Mouse (Mus musculus) hindbrain, postnatal 0 days (tissue): ENCODE measurements around the gene Rsad2. TPM values are rescaled to one million over a fixed set of nuclear protein-coding genes. Genes with fewer than 3 reads are reported as not detected.
A peak's percentile ranks its signal among the peaks of the same experiment; 100 is the strongest.

ENCODE experiments used
- ATAC-seq: fragments of 200-750 bp; cut with Nextera tagmentation; 2 replicates; pipeline ENCODE4 v1.8.0; 2017; ENCODE audit warnings: mild to moderate bottlenecking, moderate TSS enrichment, moderate library complexity
- DNase-seq: peaks from one replicate; pipeline ENCODE4 v3.0.0-alpha.2; 2015; ENCODE audit warnings: low spot score
- H3K27ac ChIP-seq: fragments of 300-500 bp; sonication (generic); 2 replicates; pipeline ENCODE4 v1.5.1; 2014; ENCODE audit warnings: mild to moderate bottlenecking
- H3K27me3 ChIP-seq: fragments of 300-500 bp; sonication (generic); 2 replicates; pipeline ENCODE4 v1.6.1; 2014; ENCODE audit warnings: low read length, mixed read lengths; ENCODE audit not compliant: insufficient read depth
- H3K36me3 ChIP-seq: fragments of 300-500 bp; sonication (generic); 2 replicates; pipeline ENCODE4 v1.6.1; 2014; ENCODE audit warnings: low read length, mixed read lengths; ENCODE audit not compliant: insufficient read depth
- H3K4me1 ChIP-seq: fragments of 300-500 bp; sonication (generic); 2 replicates; pipeline ENCODE4 v1.6.1; 2014; ENCODE audit warnings: antibody characterized with exemption, low read length, mixed read lengths; ENCODE audit not compliant: insufficient read depth
- H3K4me2 ChIP-seq: fragments of 300-500 bp; sonication (generic); 2 replicates; pipeline ENCODE4 v1.6.1; 2014; ENCODE audit warnings: low read depth, mild to moderate bottlenecking, low read length, moderate library complexity, mixed read lengths
- H3K4me3 ChIP-seq: fragments of 300-500 bp; sonication (generic); 2 replicates; pipeline ENCODE4 v1.5.1; 2014; ENCODE audit warnings: low read length
- H3K9ac ChIP-seq: fragments of 300-500 bp; sonication (generic); replicated peaks from 2 replicates; pipeline ENCODE4 v1.6.1; 2014; ENCODE audit warnings: mild to moderate bottlenecking, low read length, moderate library complexity, mixed read lengths
- H3K9me3 ChIP-seq: fragments of 300-500 bp; sonication (generic); 2 replicates; pipeline ENCODE4 v1.6.1; 2016; ENCODE audit warnings: low read length, mixed read lengths
- CTCF ChIP-seq: IDR thresholded peaks from 2 replicates; pipeline ENCODE4 v1.5.1; 2016; ENCODE audit warnings: antibody characterized with exemption, control low read depth, low read depth
- WGBS: fragments of 180-500 bp; shearing (Covaris S2); extraction: QIAGEN DNeasy Blood & Tissue Kit; methylation state at CpG from one replicate; pipeline ENCODE4 v1.1.7; 2014; 5-methylcytosine and 5-hydroxymethylcytosine counted together
- polyA plus RNA-seq: library from polyadenylated mRNA; unstranded; fragments of >200 nt; fragmentation: Nextera tagmentation; extraction: Ambion mirVana; gene quantifications from 2 replicates; pipeline ENCODE4 v1.2.1, GENCODE M21; 2015
- total RNA-seq: library from RNA; depleted of rRNA; stranded (reverse); fragments of >200 nt; gene quantifications from 2 replicates; pipeline ENCODE4 v1.2.3, GENCODE M21; 2014

The Rsad2 gene
- total and polyA plus RNA-seq, 2 experiments from 2014 or later, result 1.4 to 1.5 TPM

DNA sequence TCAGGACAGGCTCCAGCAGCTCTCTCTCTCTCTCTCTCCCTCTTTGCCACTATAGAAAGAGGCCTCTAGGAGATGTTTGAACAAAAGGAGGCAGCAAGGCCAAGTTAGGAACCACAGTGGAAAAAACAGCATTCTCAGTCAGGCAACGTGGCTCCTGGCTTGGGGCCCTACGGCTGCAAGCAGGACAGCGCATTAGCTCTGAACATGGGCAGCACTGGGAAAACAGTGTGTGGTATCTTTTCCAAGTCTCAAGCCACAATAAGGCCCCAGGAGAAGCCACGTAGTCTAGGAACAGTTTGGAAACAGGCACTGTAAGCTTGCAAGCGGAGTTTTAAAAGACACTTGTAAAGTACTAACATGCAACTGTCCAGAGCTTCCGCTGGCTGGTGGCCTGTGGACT is 43.5 kb downstream of the Rsad2 start:
- DNase-seq (peak; percentile 50), ATAC-seq (no peak)
- Histone ChIP-seq H3K4me1 (peaks cover 36% of the 10 kb centered on the region), H3K27ac (peak overlapping the region; percentile 36; the same call in 1 of the 2 replicates), H3K9ac (peak overlapping the region; percentile 13; the same call in 1 of the 2 replicates), H3K4me3 (peak overlapping the region; percentile 74), H3K4me2 (peak overlapping the region; percentile 70), H3K9me3 (no peaks in the 10 kb centered on the region), H3K27me3 (no peaks in the 10 kb centered on the region), H3K36me3 (no peaks in the 10 kb centered on the region)
- WGBS, result 39% methylated on average over 6 of the region's 6 CpGs
- no peak for TF ChIP-seq CTCF

DNA sequence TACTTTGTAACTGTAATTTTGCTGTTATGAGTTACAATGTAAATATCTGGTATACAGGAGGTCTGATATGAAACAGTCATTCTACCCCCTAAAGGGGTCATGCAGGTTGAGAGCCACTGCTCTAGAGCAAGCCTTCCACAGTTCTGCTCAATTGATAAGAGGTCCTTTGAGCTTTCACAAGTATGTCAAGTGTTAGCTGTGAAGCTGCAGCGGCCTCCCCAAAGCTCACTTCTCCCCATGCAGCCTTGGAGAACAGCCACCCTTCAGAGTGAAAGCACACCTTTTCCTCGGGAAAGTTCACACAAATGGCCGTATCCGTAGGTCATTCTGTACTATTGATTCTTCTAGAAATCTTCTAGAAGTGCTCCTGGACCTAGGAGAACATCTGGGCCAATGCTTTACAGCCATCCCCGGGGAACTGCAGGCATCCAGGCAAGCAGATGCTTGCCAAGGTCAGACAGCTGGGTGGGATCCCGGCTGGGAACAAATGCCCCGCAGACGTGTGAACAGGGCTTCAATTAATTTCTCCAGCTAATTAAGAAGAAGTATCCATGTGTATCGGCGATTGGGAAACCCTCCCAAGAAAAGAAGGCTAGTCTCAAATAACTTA is 44.3 kb downstream of the Rsad2 start:
- no peaks in the 10 kb centered on the region for H3K36me3 ChIP-seq
- H3K4me3 ChIP-seq, result 0 out of 2 replicates have a peak overlapping the region, but pooled peaks have one; percentile 74
- H3K4me2 ChIP-seq, result peak overlapping the region; percentile 70
- H3K9ac ChIP-seq, result 0 out of 2 replicates have a peak overlapping the region, but pooled peaks have one; percentile 17
- ATAC-seq, result no peak
- H3K27me3 ChIP-seq, result no peaks in the 10 kb centered on the region
- no peak for TF ChIP-seq CTCF
- 0 out of 2 replicates have a peak overlapping the region, but pooled peaks have one; percentile 15 for H3K27ac ChIP-seq
- WGBS, result 42% methylated on average over 10 of the region's 10 CpGs
- H3K9me3 ChIP-seq, result no peaks in the 10 kb centered on the region
- DNase-seq, result peak; percentile 13
- peaks cover 36% of the 10 kb centered on the region for H3K4me1 ChIP-seq

DNA sequence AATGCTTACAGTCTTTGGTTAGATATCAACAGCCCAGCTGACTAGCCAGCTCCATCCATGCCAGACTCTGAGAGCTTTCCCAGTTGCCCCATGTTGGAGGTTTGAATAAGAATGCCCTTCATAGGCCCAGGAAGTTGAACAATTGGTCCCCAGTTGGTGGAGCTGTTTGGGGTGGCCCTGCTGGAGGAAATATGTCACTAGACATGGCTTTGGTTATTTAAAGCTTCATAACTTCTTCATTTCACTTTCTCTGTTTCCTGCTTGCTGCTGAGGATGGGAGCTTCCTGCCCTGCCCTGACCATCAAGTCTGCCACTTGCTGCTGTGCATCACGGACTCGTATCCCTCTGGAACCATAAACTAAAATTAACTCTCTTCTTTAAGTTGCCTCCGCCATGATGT is 45.8 kb downstream of the Rsad2 start:
- Histone ChIP-seq H3K27me3 (no peaks in the 10 kb centered on the region), H3K27ac (no peak overlapping the region), H3K9ac (no peak overlapping the region), H3K4me1 (peaks cover 36% of the 10 kb centered on the region), H3K4me3 (no peak overlapping the region), H3K4me2 (no peak overlapping the region), H3K9me3 (no peaks in the 10 kb centered on the region), H3K36me3 (no peaks in the 10 kb centered on the region)
- DNase-seq (no peak), ATAC-seq (no peak)
- no peak for TF ChIP-seq CTCF
- 90% methylated on average over 3 of the region's 3 CpGs for WGBS

DNA sequence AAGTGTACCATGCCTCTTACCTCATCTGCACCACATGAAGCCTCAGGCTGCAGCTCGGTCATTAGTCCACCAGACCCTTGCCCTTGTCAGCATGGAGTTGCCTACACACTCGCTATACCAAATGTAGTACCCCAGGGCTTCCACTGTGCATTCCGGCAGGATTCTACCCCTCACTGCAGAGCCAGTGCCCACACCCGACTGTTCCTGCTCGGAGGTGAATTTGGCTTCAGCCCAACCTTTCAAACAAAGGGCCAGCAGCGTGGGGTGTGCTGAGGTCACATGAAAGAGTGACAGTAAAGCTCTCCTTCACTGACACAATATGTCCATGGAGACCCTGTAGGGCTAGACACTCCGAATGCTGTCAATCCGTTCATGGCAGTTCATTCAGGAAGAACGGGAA is 47.5 kb downstream of the Rsad2 start:
- peaks cover 36% of the 10 kb centered on the region for H3K4me1 ChIP-seq
- H3K9ac ChIP-seq, result no peak overlapping the region
- TF ChIP-seq CTCF, result no peak
- H3K36me3 ChIP-seq, result no peaks in the 10 kb centered on the region
- DNase-seq (no peak), ATAC-seq (no peak)
- H3K9me3 ChIP-seq, result no peaks in the 10 kb centered on the region
- H3K27ac ChIP-seq, result no peak overlapping the region
- 46% methylated on average over 9 of the region's 9 CpGs for WGBS
- H3K4me3 ChIP-seq, result no peak overlapping the region
- H3K4me2 ChIP-seq, result no peak overlapping the region
- no peaks in the 10 kb centered on the region for H3K27me3 ChIP-seq

DNA sequence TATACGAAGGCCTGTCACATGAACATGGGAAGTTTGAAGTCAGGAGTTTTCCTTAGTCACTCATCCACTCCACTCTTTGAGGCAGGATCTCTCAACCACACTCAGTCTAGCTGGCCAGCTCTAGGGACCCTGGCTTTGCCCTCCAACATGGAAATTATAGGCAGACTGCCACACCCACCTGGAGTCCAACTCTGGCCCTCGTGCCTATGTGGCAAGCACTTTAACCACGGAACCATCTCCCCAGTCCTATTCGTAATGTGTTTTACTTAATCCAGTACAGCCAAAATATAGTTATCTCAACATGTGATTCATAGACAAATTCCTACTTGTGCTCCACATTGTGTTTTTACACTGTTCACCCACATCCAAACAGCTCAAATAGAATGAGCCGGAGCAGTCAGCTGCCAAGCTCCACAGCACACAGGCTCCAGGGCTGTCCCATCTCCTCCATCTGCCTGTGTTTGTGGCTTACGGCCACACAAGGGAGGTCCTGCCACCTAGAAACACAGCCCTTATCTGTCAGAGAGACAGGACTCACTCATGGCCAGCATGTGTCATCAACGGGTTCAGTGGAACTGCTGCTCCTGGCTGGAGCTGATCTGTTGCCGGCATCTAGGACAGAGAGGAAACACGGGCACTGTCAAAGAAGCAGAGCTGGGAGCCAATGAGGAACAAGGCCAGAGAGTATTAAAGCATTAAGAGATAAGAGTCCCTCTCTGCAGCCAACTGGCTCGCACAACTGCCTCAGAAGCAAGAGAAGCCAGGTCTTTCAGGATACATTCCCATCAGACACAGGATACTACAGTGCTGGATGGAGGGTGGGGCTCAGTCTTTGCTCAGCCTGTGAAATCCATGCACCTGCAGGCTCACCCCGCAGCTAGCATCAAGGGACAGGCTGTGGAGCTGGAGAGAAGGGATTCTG is 51.2 kb downstream of the Rsad2 start:
- H3K4me2 ChIP-seq, result no peak overlapping the region
- no peak overlapping the region for H3K4me3 ChIP-seq
- no peak overlapping the region for H3K9ac ChIP-seq
- no peaks in the 10 kb centered on the region for H3K9me3 ChIP-seq
- H3K4me1 ChIP-seq, result peaks cover 11% of the 10 kb centered on the region; the same call in 1 of the 2 replicates
- H3K27me3 ChIP-seq, result no peaks in the 10 kb centered on the region
- ATAC-seq (peak; percentile 27; the same call in 1 of the 2 replicates), DNase-seq (peak; percentile 18)
- 70% methylated on average over 11 of the region's 11 CpGs for WGBS
- H3K36me3 ChIP-seq, result no peaks in the 10 kb centered on the region
- no peak for TF ChIP-seq CTCF
- peak overlapping the region; percentile 12; the same call in 1 of the 2 replicates for H3K27ac ChIP-seq

DNA sequence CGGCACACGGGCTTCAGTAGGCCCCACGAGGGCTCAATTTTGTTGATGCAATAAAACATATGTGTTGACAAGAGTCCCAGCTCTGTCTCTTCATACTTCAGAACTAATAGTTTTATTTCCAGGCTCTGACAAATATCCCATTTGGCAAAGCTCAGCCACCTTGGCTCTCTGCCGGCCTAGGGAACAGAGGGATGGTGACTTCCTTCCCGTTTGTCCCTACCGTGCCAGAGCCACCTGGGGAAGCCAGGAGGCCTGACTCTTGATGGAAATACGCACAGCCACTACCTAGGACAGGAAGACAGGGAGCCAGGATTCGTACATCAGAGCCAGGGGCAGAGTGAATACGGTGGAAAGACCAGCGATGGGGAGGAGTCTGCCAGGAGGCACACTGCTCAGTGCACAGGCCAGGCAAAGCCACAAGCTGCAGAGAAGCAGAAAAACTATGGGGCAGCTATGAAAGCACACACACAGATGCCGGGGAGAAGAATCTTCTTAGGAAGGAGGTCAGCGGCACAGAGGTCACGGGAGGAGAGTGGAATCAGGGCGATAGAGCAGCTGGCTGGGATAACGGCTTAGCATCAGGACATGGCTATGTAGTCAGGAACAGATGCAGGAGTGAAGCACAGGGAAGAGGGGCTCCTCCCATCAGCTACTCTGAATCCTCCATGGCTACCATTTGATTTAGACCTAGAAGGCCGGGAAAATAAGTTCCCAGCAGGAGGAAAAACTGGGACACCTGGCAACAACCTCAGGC is 52.7 kb downstream of the Rsad2 start:
- Histone ChIP-seq H3K36me3 (no peaks in the 10 kb centered on the region), H3K9me3 (no peaks in the 10 kb centered on the region), H3K4me3 (no peak overlapping the region), H3K27ac (no peak overlapping the region), H3K4me1 (peaks cover 9% of the 10 kb centered on the region; the same call in 1 of the 2 replicates), H3K9ac (no peak overlapping the region), H3K27me3 (no peaks in the 10 kb centered on the region), H3K4me2 (no peak overlapping the region)
- ATAC-seq (no peak), DNase-seq (no peak)
- 73% methylated on average over 16 of the region's 16 CpGs for WGBS
- TF ChIP-seq CTCF, result no peak
